Mouse (Mus musculus) frontal cortex, postnatal 25 days (tissue): ENCODE data around the gene Fgd6.

ENCODE experiments used
- DNase-seq, 2 experiments: peaks; one replicate each; pipeline ENCODE4 v3.0.0; 2022; ENCODE audit warnings: low spot score in 2 of 2

Fgd6 gene

GRCm38 (mm10) chr10:94045301-94045700 is 9.5 kb downstream of the Fgd6 start:
- DNase-seq, result no peak

GRCm38 (mm10) chr10:94047024-94047423 is 11.2 kb downstream of the Fgd6 start:
- DNase-seq, result no peak

GRCm38 (mm10) chr10:94047845-94048559 is 12.2 kb downstream of the Fgd6 start:
- DNase-seq, result no peak

- no peak for DNase-seq
Measured at GRCm38 (mm10) chr10:94049121-94049520, 13.3 kb downstream of the Fgd6 start.

GRCm38 (mm10) chr10:94050736-94051135 is 14.9 kb downstream of the Fgd6 start:
- no peak for DNase-seq

GRCm38 (mm10) chr10:94056487-94056886 is 20.7 kb downstream of the Fgd6 start:
- no peak for DNase-seq

GRCm38 (mm10) chr10:94059618-94060055 is 23.8 kb downstream of the Fgd6 start:
- no peak for DNase-seq

- DNase-seq, result no peak
Measured at GRCm38 (mm10) chr10:94060190-94060589, 24.4 kb downstream of the Fgd6 start.

- DNase-seq, result no peak
Measured at GRCm38 (mm10) chr10:94062357-94062756, 26.6 kb downstream of the Fgd6 start.

GRCm38 (mm10) chr10:94066896-94067295 is 31.1 kb downstream of the Fgd6 start:
- DNase-seq, result no peak

- no peak for DNase-seq
Measured at GRCm38 (mm10) chr10:94068701-94069100, 32.9 kb downstream of the Fgd6 start.

GRCm38 (mm10) chr10:94071641-94072040 is 35.8 kb downstream of the Fgd6 start:
- no peak for DNase-seq

GRCm38 (mm10) chr10:94072261-94072915 is 36.6 kb downstream of the Fgd6 start:
- no peak for DNase-seq

GRCm38 (mm10) chr10:94072916-94073465 is 37.2 kb downstream of the Fgd6 start:
- DNase-seq, result no peak

- DNase-seq, result no peak
Measured at GRCm38 (mm10) chr10:94076966-94077825, 41.4 kb downstream of the Fgd6 start.

GRCm38 (mm10) chr10:94080740-94081139 is 44.9 kb downstream of the Fgd6 start:
- DNase-seq, result no peak

GRCm38 (mm10) chr10:94082040-94082734 is 46.4 kb downstream of the Fgd6 start:
- DNase-seq, result no peak

- DNase-seq, result no peak
Measured at GRCm38 (mm10) chr10:94086315-94086714, 50.5 kb downstream of the Fgd6 start.

- no peak for DNase-seq
Measured at GRCm38 (mm10) chr10:94087367-94088077, 51.7 kb downstream of the Fgd6 start.

- DNase-seq, result no peak
Measured at GRCm38 (mm10) chr10:94090032-94090431, 54.2 kb downstream of the Fgd6 start.

GRCm38 (mm10) chr10:94093534-94093933 is 57.7 kb downstream of the Fgd6 start:
- no peak for DNase-seq
